Mouse (Mus musculus) heart, adult 8-10 months (tissue): ENCODE measurements at regions not wholly inside any gene's neighbourhood (a gene's known extent, or its start where the extent isn't known, plus 50 kb on each side); places are given as distances from the start of the nearest gene placed in this dataset.

Source experiments
- DNase-seq: peaks from one replicate; pipeline ENCODE4 v3.0.0; 2022; ENCODE audit warnings: low spot score

DNA sequence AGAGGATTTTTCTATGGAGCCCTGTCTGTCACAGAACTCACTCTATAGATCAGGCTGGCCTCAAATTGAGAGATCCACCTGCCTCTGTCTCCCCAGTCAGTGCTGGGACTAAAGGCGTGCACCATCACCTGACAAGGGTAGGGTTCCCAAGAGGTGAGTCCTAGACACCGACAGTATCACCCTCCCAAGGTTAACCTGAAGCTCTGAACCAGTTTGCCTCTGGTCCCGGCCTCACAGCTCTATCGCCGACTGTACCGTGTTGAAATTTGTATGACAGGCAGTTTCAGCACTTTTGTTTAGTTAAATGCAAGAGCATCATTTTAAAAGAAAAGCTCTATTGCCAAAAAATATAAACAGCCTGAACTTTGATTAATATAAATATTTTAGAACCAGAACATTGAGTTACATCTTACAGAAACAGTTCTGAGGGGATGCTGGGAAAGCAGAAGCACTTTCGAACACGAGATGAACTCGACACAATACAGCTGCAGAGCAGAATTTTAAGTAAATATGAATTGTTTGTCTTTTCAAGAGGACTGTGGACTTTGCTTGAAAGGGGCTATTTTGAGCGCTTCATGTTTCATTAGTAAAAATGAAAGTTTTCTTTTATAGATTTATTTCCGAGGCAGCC is 189.2 kb upstream of the Adgrl2 start:
- DNase-seq, result no peak

GRCm38 (mm10) chr3:149178891-149179290 is 188.5 kb upstream of the Adgrl2 start:
- DNase-seq, result no peak

GRCm38 (mm10) chr3:149174689-149175390 is 184.5 kb upstream of the Adgrl2 start:
- no peak for DNase-seq

DNA sequence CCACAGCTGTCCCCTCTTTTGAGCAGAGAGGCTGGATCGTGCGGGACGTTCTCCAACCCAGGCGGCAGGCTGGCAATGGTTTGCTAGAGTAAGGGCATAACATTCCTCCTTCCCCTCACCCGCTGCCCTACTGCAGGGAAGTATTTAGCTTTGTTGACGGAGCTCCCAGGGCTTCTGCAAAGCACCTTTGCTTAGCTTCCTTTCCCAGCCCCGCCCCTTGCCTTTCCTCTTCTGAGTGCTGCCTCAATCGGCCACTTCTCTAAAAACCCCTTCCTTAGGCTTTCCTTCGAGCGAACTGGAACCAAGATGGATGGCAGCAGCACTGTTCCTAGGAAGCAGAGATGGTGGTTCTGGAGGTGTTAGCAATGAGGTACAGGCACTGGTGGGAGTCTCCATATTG is 183.2 kb upstream of the Adgrl2 start:
- no peak for DNase-seq

- no peak for DNase-seq
These were observed 181.4 kb upstream of the Adgrl2 start for GRCm38 (mm10) chr3:149171766-149172165.

GRCm38 (mm10) chr3:149170191-149170590 is 179.8 kb upstream of the Adgrl2 start:
- no peak for DNase-seq

GRCm38 (mm10) chr3:149169442-149169841 is 179.1 kb upstream of the Adgrl2 start:
- DNase-seq, result no peak

DNA sequence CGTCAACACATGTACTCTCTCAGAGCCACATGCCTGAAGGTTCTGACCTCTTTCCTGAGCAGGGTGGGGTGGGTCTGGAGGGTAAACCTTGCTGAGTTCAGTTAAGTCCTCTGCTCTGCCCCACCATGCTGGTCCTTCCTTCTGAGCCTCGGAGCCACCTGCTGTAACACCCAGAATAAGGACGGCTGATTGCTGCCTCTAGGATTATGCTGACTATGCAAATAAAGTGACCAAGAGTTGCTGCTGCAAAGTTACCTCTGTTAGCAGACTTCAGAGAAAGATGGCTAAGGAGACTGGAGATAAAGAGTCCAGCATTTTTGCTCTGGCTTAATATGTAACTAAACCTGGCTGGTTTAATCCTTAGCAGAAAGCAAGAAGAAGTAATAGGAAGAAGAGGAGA is 177.6 kb upstream of the Adgrl2 start:
- DNase-seq, result no peak

- DNase-seq, result no peak
These were observed 174.4 kb upstream of the Adgrl2 start for GRCm38 (mm10) chr3:149164804-149165203.

DNA sequence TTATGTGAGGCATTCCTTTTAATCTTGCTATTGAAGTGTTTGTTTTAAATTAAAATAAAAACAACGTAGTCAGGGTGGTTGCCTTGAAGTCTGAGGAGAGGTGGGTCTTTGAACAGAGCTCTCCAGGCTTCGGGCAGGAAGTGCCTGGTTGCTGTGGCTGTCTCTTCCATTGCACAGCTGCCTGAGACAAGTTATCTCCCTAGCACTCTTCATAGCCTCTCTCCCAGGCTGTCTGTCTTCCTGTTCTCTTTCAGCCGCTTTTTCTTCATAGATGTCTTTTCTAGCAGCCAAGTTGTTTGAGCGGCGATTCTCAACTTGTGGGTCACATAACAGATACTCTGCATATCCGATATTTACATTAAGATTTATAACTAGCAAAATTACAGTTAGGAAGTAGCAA is 173.2 kb upstream of the Adgrl2 start:
- no peak for DNase-seq

GRCm38 (mm10) chr3:149160833-149161232 is 170.5 kb upstream of the Adgrl2 start:
- no peak for DNase-seq

DNA sequence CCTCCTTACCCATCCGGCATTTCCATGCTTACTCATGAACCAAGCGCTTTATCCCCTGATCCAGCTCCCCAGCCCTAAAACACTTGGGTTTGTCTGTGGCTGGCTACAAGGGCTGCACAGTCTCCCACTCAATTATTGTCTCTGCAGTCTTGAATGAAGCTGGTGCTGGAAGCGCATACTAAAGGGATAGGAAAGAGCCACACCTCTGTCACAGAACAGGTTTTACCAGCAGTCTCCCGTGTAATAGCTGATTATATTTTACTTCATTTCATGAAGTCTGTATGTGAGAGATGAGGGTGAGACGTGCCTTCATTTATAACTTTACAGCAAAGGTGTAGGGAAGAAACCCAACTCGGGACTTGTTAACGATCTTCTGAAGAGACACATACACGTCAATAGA is 167.0 kb upstream of the Adgrl2 start:
- DNase-seq, result no peak

- no peak for DNase-seq
These were observed 162.0 kb upstream of the Adgrl2 start for GRCm38 (mm10) chr3:149152312-149152711.

GRCm38 (mm10) chr3:149150796-149151195 is 160.4 kb upstream of the Adgrl2 start:
- no peak for DNase-seq

DNA sequence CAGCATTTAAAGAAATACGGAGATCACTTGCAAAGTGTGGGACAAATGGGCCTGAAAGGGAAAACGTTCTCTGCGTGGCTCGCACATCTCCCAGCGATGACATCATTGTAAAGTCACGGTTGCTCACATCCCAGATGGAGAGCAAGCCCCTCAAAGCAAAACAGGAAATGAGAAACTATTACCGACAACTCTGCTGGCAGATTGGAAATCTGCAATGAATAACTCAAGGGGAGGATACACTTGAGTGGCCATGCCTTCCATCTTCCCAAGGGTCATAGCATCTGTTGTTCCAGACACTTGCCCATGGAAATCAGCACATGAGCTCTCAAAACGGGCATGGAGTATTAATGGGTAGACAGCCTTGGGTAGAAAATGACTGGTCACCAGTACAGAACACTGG is 158.3 kb upstream of the Adgrl2 start:
- DNase-seq, result no peak

DNA sequence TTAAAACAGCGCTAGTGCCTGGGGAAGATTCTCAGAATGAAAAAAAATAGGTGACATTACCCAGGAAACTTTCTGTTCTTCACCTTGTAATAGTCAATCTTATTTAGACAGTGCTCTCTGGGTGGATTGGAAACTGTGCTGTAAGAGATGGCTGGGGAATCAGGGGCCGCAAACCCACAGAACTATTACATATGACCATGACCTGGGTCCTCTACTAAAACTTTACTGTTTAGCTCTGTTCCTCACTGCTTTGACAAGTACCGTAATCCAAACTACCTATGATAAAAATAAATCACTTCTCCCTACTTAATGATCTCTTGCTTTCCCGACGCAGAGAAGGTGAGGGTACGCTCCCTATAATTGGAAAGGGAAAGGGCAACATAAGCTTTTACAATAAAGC is 157.6 kb upstream of the Adgrl2 start:
- no peak for DNase-seq

GRCm38 (mm10) chr3:149146673-149147072 is 156.3 kb upstream of the Adgrl2 start:
- DNase-seq, result no peak

- DNase-seq, result no peak
These were observed 150.1 kb upstream of the Adgrl2 start for GRCm38 (mm10) chr3:149140461-149140860.

GRCm38 (mm10) chr3:149134028-149134938 is 143.9 kb upstream of the Adgrl2 start:
- no peak for DNase-seq

DNA sequence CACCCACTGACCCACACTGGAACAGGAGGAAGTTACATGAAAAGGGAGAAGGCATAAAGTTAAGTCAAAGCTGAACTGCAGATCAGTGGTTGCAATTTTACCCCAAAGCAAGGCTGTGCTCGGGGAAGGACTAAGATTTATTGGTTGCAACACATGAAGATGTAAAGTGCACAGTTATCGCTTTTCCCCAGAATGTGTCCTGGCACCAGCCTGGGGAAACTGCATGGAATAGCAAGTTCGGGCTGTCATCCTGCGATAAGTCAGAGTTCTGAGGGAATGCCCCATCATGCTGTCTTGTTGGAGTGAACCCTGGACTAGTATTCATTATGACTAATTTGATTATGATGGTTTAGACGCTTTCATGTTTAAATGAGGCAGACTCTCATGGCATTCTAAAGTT is 128.5 kb upstream of the Adgrl2 start:
- no peak for DNase-seq

DNA sequence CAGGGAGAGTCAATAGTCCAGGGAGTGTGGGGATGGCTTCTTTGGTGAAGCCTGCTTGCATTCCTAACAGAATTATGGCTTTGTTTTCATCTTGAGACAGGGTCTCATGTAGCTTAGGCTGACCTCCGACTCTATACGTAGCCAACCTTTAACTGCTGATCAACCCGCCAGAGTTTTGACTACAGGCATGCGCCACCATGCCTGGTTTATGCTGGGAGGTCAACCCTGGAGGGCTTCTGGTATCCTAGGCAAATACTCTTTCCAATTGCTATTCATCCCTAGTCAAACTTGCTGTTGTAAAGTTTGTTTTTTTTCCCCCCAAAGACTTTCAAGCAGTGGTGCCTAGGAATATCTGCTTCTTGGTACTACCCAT is 127.3 kb upstream of the Adgrl2 start:
- no peak for DNase-seq

GRCm38 (mm10) chr3:149117018-149117683 is 126.8 kb upstream of the Adgrl2 start:
- peak; percentile 70 for DNase-seq
